Mouse (Mus musculus) liver, embryonic 14.5 days (tissue): ENCODE data around the gene Stx2. TPM values are rescaled to one million over a fixed set of nuclear protein-coding genes. Genes with fewer than 3 reads are reported as not detected.

Experiments used
- ATAC-seq: fragments of 200-750 bp; cut with Nextera tagmentation; 2 replicates; pipeline ENCODE4 v1.8.0; 2017; ENCODE audit warnings: moderate number of reproducible peaks, mild to moderate bottlenecking, moderate library complexity; ENCODE audit not compliant: insufficient read depth
- DNase-seq, 3 experiments: peaks; one replicate each; pipeline ENCODE4 v3.0.0-alpha.2; 2012 to 2013; ENCODE audit warnings: low read depth in 3 of 3, low spot score in 3 of 3
- H3K27ac ChIP-seq: fragments of 300-500 bp; sonication (generic); 2 replicates; pipeline ENCODE4 v1.5.1; 2014; ENCODE audit warnings: moderate library complexity, mild to moderate bottlenecking, control low read depth, inconsistent platforms
- H3K27me3 ChIP-seq: fragments of 300-500 bp; sonication (generic); 2 replicates; pipeline ENCODE4 v1.6.1; 2014; ENCODE audit warnings: mild to moderate bottlenecking, low read length, moderate library complexity; ENCODE audit not compliant: control insufficient read depth, insufficient read depth
- H3K36me3 ChIP-seq: fragments of 300-500 bp; sonication (generic); replicated peaks from 2 replicates; pipeline ENCODE4 v1.6.1; 2014; ENCODE audit warnings: low read depth; ENCODE audit not compliant: control insufficient read depth, insufficient read depth
- H3K4me1 ChIP-seq, 2 experiments: fragments of 200-500 bp in 1 of 2; fragments of 300-500 bp in 1 of 2; sonication (generic) in 1 of 2; replicated peaks; 2 replicates each; pipeline ENCODE4 v1.6.1; 2012 to 2014; ENCODE audit warnings: antibody characterized with exemption in 1 of 2, inconsistent platforms in 1 of 2, low read length in 1 of 2; ENCODE audit not compliant: control insufficient read depth in 2 of 2, insufficient read depth in 2 of 2
- H3K4me2 ChIP-seq: fragments of 300-500 bp; sonication (generic); 2 replicates; pipeline ENCODE4 v1.6.1; 2014; ENCODE audit warnings: low read depth, mild to moderate bottlenecking, control low read depth, moderate library complexity
- H3K4me3 ChIP-seq, 2 experiments: fragments of 200-500 bp in 1 of 2; fragments of 300-500 bp in 1 of 2; sonication (generic) in 1 of 2; 2 replicates each; pipeline ENCODE4 v1.5.1; 2012 to 2014; ENCODE audit warnings: low read depth in 2 of 2, low read length in 2 of 2, mild to moderate bottlenecking in 2 of 2, control low read depth in 1 of 2, inconsistent platforms in 1 of 2, moderate library complexity in 1 of 2; ENCODE audit not compliant: insufficient read depth in 1 of 2
- H3K9ac ChIP-seq: fragments of 300-500 bp; sonication (generic); replicated peaks from 2 replicates; pipeline ENCODE4 v1.6.1; 2014; ENCODE audit warnings: mild to moderate bottlenecking, control low read depth, moderate library complexity
- H3K9me3 ChIP-seq: fragments of 300-500 bp; sonication (generic); 2 replicates; pipeline ENCODE4 v1.6.1; 2016; ENCODE audit warnings: low read length, mixed read lengths; ENCODE audit not compliant: control insufficient read depth
- CTCF ChIP-seq: IDR thresholded peaks from 2 replicates; pipeline ENCODE4 v1.5.1; 2016; ENCODE audit warnings: antibody characterized with exemption, low read depth, control low read depth
- EP300 ChIP-seq: IDR thresholded peaks from 2 replicates; pipeline ENCODE4 v1.6.1; 2016; ENCODE audit warnings: antibody characterized with exemption, low read depth
- WGBS: fragments of 180-500 bp; shearing (Covaris S2); extraction: QIAGEN DNeasy Blood & Tissue Kit; methylation state at CpG from one replicate; pipeline ENCODE4 v1.1.7; 2014; ENCODE audit not compliant: insufficient replicate concordance; 5-methylcytosine and 5-hydroxymethylcytosine counted together
- polyA plus RNA-seq, 2 experiments: library from polyadenylated mRNA; depleted of rRNA in 1 of 2; stranded (reverse) in 1 of 2; unstranded in 1 of 2; fragments of >200 nt; fragmentation: Nextera tagmentation in 1 of 2; extraction: Ambion mirVana in 1 of 2; gene quantifications; 2 replicates each; pipeline versions ENCODE4 v1.2.1 to v1.2.3; 2012 to 2014

Stx2 gene
- polyA plus RNA-seq (2012; rRNA removed) (66.6 and 75.0 TPM in 2 replicates), polyA plus RNA-seq (2014; fragmentation: Nextera tagmentation; extraction: Ambion mirVana) (68.1 and 74.2 TPM in 2 replicates)

DNA sequence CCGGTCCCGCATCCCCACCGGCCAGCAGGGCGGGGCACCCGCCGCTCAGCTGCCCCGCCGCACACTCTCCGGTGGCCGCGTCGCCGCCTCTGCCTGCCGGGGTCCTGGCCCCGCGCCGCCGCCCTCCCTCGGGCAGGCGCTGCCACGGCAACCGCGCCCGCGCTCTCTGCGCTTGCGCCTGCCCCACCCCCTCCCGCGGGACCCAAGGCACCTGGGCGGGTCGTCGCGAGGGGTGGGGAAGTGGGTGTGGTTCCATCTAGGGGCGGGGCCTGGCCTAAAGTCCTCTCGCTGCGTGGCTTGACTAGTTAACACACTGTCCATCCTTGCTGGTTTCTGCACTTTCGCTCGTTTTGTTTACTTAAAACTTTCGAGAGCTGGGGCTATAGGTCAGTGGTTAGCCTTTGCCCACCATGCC is at the start of gene Stx2:
TSS of gene Stx2 (minus strand) at position 163 of the 415 bp plus-strand sequence.
- DNase-seq (peak; percentile 86 to 88 (median 86)), ATAC-seq (peak; percentile 83)
- Histone ChIP-seq H3K27ac (peak within 1 kb of the TSS; percentile 92), H3K36me3 (peaks cover 22% of the 10 kb centered on the region), H3K4me2 (peak within 1 kb of the TSS; percentile 94), H3K9ac (peak within 1 kb of the TSS; percentile 97), H3K9me3 (no peaks in the 10 kb centered on the region), H3K27me3 (no peaks in the 10 kb centered on the region), H3K4me3 (peak within 1 kb of the TSS; percentile 82 to 100), H3K4me1 (peaks cover 34 to 41% of the 10 kb centered on the region in 2 experiments)
- TF ChIP-seq CTCF: no peak
- no peak for TF ChIP-seq EP300
- WGBS: under 1% methylated on average over 39 of the region's 39 CpGs

DNA sequence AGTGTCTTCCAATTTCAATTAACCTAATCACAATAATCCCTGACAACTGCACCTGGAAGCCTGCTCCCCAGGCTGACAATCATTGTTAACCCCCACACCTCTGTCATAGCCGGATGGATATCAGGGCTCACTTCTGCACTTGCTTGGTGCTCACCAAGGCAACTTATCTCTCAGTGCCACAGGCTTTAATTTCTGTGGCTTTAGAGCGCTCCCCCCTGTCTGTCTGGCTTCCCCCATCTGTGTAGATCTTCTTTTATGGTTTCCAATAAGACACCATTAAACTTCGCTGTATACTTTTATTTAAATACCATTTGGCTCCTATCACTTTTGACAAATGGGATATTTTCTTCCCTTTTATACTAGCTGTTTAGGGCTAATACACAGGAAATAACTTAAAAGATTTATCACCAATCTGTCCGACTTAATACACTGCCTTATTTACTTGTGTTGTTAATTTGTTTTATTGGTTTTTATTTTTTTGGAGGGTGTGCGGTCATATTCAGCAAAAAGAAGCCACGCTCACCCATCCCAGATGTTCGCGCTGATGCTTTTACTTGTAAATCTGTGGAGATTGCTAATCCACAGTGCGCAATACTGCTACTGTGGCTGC is 46.4 kb upstream of the Stx2 start:
- ATAC-seq: no peak
- WGBS: 62% methylated on average over 9 of the region's 9 CpGs

DNA sequence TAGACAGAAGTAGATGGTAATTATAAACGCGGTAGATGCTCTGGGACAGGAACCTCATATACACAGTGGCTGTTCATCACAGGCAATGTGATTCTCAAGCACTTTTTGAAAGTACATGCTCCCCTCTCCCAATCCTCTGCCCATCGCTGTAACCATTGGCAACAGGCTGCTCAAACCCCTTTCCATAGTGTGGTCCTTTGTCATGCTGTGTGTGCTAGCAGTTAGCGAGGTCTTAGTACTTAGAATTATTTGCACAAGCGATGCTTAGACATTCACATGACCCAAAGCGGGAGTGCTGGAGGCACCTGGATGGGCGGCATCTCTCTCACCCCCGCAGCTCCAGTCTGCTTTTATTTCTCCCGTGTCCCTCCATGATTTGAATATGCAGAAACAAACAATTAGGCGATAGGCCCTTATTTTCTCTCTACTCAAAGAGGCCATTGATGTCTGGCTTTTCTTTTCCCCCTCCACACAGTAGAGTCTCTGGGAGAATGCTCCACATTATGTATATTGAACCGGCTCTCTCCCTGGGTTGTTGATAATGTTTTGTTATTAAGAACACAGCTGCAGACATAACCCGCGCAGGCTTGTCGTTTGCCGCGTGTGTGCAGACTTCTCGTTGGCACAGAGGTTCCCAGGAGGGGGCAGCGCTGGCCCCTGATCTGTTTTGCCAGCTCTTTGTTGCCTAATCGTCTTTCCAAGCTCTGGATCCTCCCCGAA is 44.4 kb upstream of the Stx2 start:
- no peaks in the 10 kb centered on the region for H3K4me1 ChIP-seq
- no peaks in the 10 kb centered on the region for H3K27me3 ChIP-seq
- H3K27ac ChIP-seq: no peak overlapping the region
- WGBS: 36% methylated on average over 20 of the region's 20 CpGs
- no peak overlapping the region for H3K9ac ChIP-seq
- no peak overlapping the region for H3K4me2 ChIP-seq
- no peak overlapping the region for H3K4me3 ChIP-seq
- H3K9me3 ChIP-seq: no peaks in the 10 kb centered on the region
- TF ChIP-seq CTCF (no peak), EP300 (no peak)
- no peaks in the 10 kb centered on the region for H3K36me3 ChIP-seq
- DNase-seq: no peak
- ATAC-seq: no peak

More for the DNA sequence above, 46.4 kb upstream of the Stx2 start:
- Histone ChIP-seq H3K4me1 (no peaks in the 10 kb centered on the region), H3K4me3 (no peak overlapping the region), H3K9ac (no peak overlapping the region), H3K36me3 (no peaks in the 10 kb centered on the region), H3K27ac (no peak overlapping the region), H3K9me3 (no peaks in the 10 kb centered on the region), H3K27me3 (no peaks in the 10 kb centered on the region), H3K4me2 (no peak overlapping the region)
- no peak for DNase-seq
- TF ChIP-seq CTCF (no peak), EP300 (no peak)

DNA sequence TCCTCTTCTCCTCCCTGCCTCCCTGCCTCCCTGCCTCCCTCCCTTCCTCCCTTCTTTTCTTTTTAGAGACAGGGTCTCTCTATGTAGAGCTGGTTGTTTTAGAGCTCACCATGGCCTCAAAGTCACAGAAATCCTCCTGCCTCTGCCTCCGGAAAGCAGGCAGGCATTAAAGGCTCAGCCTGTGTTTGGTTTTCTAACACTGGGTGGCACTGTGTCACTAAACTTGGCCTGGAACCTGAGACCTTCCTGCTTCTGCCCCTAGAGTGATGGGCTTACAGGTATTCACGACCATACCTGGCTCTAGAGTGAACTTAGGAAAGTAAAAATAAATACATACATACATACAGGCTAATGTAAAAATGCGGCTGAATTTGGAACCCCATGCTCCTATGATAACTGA is 43.5 kb upstream of the Stx2 start:
- WGBS: 46% methylated on average over 3 of the region's 3 CpGs
- TF ChIP-seq EP300 (no peak), CTCF (no peak)
- no peak overlapping the region for H3K4me3 ChIP-seq
- no peaks in the 10 kb centered on the region for H3K36me3 ChIP-seq
- no peak overlapping the region for H3K27ac ChIP-seq
- H3K4me2 ChIP-seq: no peak overlapping the region
- H3K9me3 ChIP-seq: no peaks in the 10 kb centered on the region
- no peaks in the 10 kb centered on the region for H3K4me1 ChIP-seq
- ATAC-seq (no peak), DNase-seq (no peak)
- H3K27me3 ChIP-seq: no peaks in the 10 kb centered on the region
- no peak overlapping the region for H3K9ac ChIP-seq

DNA sequence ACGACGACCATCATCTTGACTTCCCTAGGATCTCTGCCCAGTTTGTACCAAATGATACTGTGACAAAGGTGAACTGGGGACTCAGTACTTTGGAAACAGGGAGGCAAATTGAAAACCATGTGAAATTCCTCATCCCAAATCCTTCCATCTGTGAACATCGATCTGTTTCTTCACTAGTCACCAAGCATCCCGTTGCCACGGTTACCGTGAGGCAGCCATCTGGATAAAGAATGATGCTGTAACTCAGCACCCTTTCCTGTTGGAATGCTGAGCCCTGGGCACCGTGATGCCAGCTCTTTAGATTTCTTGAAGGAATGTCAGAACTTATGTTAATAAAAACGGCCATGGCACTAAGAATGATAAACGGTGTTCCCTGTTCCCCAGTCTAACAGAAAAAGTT is 41.0 kb upstream of the Stx2 start:
- H3K4me1 ChIP-seq: no peaks in the 10 kb centered on the region
- ATAC-seq (no peak), DNase-seq (no peak)
- H3K4me2 ChIP-seq: no peak overlapping the region
- H3K36me3 ChIP-seq: no peaks in the 10 kb centered on the region
- WGBS: 70% methylated on average over 9 of the region's 9 CpGs
- H3K4me3 ChIP-seq: no peak overlapping the region
- no peak overlapping the region for H3K9ac ChIP-seq
- H3K27ac ChIP-seq: no peak overlapping the region
- TF ChIP-seq EP300 (no peak), CTCF (no peak)
- no peaks in the 10 kb centered on the region for H3K9me3 ChIP-seq
- H3K27me3 ChIP-seq: no peaks in the 10 kb centered on the region
